Mouse (Mus musculus) midbrain, embryonic 10.5 days (tissue): ENCODE data around the gene Olfr731. TPM values are rescaled to one million over a fixed set of nuclear protein-coding genes. Genes with fewer than 3 reads are reported as not detected.

Source experiments
- DNase-seq: peaks from one replicate; pipeline ENCODE4 v3.0.0-alpha.2; 2017; ENCODE audit warnings: low spot score
- H3K27ac ChIP-seq: fragments of 300-500 bp; sonication (generic); replicated peaks from 2 replicates; pipeline ENCODE4 v1.5.1; 2016; ENCODE audit warnings: mild to moderate bottlenecking
- H3K27me3 ChIP-seq: fragments of 300-500 bp; sonication (generic); 2 replicates; pipeline ENCODE4 v1.6.1; 2016; ENCODE audit warnings: low read depth, mild to moderate bottlenecking; ENCODE audit not compliant: poor library complexity, severe bottlenecking
- H3K36me3 ChIP-seq: fragments of 300-500 bp; sonication (generic); 2 replicates; pipeline ENCODE4 v1.6.1; 2016; ENCODE audit warnings: mild to moderate bottlenecking, moderate library complexity
- H3K4me1 ChIP-seq: fragments of 300-500 bp; sonication (generic); 2 replicates; pipeline ENCODE4 v1.6.1; 2016
- H3K4me3 ChIP-seq: fragments of 300-500 bp; sonication (generic); 2 replicates; pipeline ENCODE4 v1.5.1; 2016; ENCODE audit warnings: mild to moderate bottlenecking, moderate library complexity
- H3K9me3 ChIP-seq: fragments of 300-500 bp; sonication (generic); replicated peaks from 2 replicates; pipeline ENCODE4 v1.6.1; 2016; ENCODE audit warnings: mild to moderate bottlenecking
- WGBS: fragments of 180-500 bp; shearing (Covaris S2); methylation state at CpG from one replicate; pipeline ENCODE4 v1.1.7; 2016; 5-methylcytosine and 5-hydroxymethylcytosine counted together
- polyA plus RNA-seq: library from polyadenylated mRNA; unstranded; fragments of >200 nt; fragmentation: Nextera tagmentation; extraction: Ambion mirVana; gene quantifications from 2 replicates; pipeline ENCODE4 v1.2.1, GENCODE M21; 2016

Gene Olfr731
- polyA plus RNA-seq, result not detected in 2 replicates

DNA sequence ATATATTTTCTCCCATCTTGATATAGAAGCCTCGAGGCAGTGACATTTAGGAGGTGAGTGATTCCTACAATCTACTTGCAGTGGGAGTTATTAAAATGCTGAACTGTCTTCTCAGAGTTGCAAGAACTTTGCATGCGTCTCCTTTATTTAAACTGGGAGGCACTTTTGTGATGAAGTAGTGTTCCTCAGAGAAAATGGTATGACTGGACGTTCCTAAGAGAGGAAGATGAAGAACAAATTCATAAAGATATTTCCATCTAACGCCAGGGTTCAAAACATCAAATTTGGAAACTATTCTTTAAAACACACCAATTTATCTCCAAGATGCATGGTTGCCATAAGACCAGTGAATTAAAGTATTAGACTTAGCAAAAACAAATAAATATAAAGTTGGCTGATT is at the start of gene Olfr731:
Gene Olfr731 (minus strand): TSS at position 101 of the 400 bp plus-strand sequence.
- Histone ChIP-seq H3K36me3 (no peaks in the 10 kb centered on the region), H3K4me3 (no peak within 1 kb of the TSS), H3K4me1 (no peaks in the 10 kb centered on the region), H3K27me3 (no peaks in the 10 kb centered on the region), H3K27ac (no peak within 1 kb of the TSS), H3K9me3 (no peaks in the 10 kb centered on the region)
- DNase-seq, result no peak
- 85% methylated on average over 4 of the region's 4 CpGs for WGBS

DNA sequence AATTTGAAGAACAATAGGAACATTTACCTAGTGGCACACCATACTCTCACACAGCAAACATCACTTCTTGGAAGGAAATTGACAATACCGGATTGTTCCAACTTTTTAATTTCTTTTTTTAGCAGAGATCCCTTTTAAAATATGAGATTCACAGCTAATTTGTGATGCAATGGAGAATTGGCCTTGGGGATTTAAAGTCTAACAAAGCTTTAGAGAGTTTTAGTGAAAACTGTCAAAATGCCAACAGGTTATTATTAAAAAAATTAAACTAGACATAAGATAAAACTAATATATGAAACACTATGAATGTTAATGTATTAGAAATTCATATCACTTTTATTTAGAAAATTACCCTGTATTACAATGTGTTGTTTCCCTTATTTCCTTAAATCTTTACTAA is 42.4 kb upstream of the Olfr731 start, which contains the start of gene Olfr732:
Gene Olfr732 (minus strand): TSS at position 101 of the 400 bp plus-strand sequence.
- no peaks in the 10 kb centered on the region for H3K27me3 ChIP-seq
- H3K27ac ChIP-seq, result no peak within 1 kb of the TSS
- 93% methylated on average over 1 of the region's 1 CpGs for WGBS
- no peaks in the 10 kb centered on the region for H3K4me1 ChIP-seq
- H3K36me3 ChIP-seq, result no peaks in the 10 kb centered on the region
- no peaks in the 10 kb centered on the region for H3K9me3 ChIP-seq
- no peak for DNase-seq
- H3K4me3 ChIP-seq, result no peak within 1 kb of the TSS

DNA sequence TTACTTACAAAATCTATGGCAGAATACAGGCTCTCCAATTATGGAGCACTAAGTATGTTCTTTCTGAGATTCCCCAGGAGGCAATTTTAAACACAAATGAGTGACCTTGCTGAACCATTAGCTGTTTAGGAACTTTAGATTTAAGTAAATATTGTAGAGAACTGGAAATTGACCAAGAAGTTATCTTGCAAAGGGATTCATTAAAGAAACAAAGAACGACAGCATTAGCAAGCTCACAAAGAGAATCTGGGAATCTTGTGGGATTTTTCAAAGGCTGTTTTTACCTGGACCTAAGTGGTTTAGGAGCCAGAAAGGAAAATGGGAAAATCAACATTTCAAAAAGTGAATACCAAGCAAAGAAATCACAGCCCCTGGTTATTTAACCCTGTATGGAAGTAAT is 53.6 kb downstream of the Olfr731 start, which contains the start of gene Olfr730:
Gene Olfr730 (minus strand): TSS at position 101 of the 400 bp plus-strand sequence.
- no peak for DNase-seq
- 64% methylated on average over 1 of the region's 1 CpGs for WGBS
- Histone ChIP-seq H3K36me3 (no peaks in the 10 kb centered on the region), H3K9me3 (no peaks in the 10 kb centered on the region; the same call in 1 of the 2 replicates), H3K27ac (no peak within 1 kb of the TSS), H3K27me3 (no peaks in the 10 kb centered on the region), H3K4me1 (no peaks in the 10 kb centered on the region), H3K4me3 (no peak within 1 kb of the TSS)

Other genes with a start within 250 kb of the Olfr731 start
- not detected in 2 replicates for gene Olfr725, start 201.5 kb downstream of the Olfr731 start, polyA plus RNA-seq
- not detected in 2 replicates for gene Olfr726, start 150.9 kb downstream of the Olfr731 start, polyA plus RNA-seq
- not detected in 2 replicates for gene Olfr727, start 118.7 kb downstream of the Olfr731 start, polyA plus RNA-seq
- not detected in 2 replicates for gene Olfr728, start 99.2 kb downstream of the Olfr731 start, polyA plus RNA-seq
- not detected in 2 replicates for gene Olfr729, start 89.0 kb downstream of the Olfr731 start, polyA plus RNA-seq
- gene Olfr730, start 53.7 kb downstream of the Olfr731 start, polyA plus RNA-seq, result not detected in 2 replicates
- not detected in 2 replicates for gene Olfr732, start 42.3 kb upstream of the Olfr731 start, polyA plus RNA-seq
- not detected in 2 replicates for gene Olfr733, start 59.7 kb upstream of the Olfr731 start, polyA plus RNA-seq
- gene Olfr734, start 84.9 kb upstream of the Olfr731 start, polyA plus RNA-seq, result not detected in 2 replicates
- gene Olfr735, start 107.0 kb upstream of the Olfr731 start, polyA plus RNA-seq, result not detected in 2 replicates
- not detected in 2 replicates for gene Tlr11, start 116.0 kb upstream of the Olfr731 start, polyA plus RNA-seq
- not detected in 2 replicates for gene Olfr736, start 139.3 kb upstream of the Olfr731 start, polyA plus RNA-seq
- not detected in 2 replicates for gene Olfr738, start 165.7 kb upstream of the Olfr731 start, polyA plus RNA-seq
- not detected in 2 replicates for gene Olfr739, start 176.8 kb upstream of the Olfr731 start, polyA plus RNA-seq
- gene Olfr740, start 203.7 kb upstream of the Olfr731 start, polyA plus RNA-seq, result not detected in 2 replicates
- not detected in 2 replicates for gene Olfr741, start 230.9 kb upstream of the Olfr731 start, polyA plus RNA-seq